Mouse (Mus musculus) thymus, adult 2 months (tissue): Measurements from ENCODE around the gene Adgrg3. TPM values are rescaled to one million over a fixed set of nuclear protein-coding genes. Genes with fewer than 3 reads are reported as not detected.

ENCODE experiments used
- DNase-seq: peaks from one replicate; pipeline ENCODE4 v3.0.0; 2021
- H3K27ac ChIP-seq: fragments of 200-500 bp; 2 replicates; pipeline ENCODE4 v1.5.1; 2012; ENCODE audit warnings: low read length, control low read depth; ENCODE audit not compliant: control insufficient read depth, insufficient read depth
- H3K27me3 ChIP-seq: fragments of 200-500 bp; 2 replicates; pipeline ENCODE4 v1.6.1; 2012; ENCODE audit warnings: mild to moderate bottlenecking, low read length, moderate library complexity, mixed read lengths; ENCODE audit not compliant: control insufficient read depth, insufficient read depth
- H3K36me3 ChIP-seq: fragments of 200-500 bp; 2 replicates; pipeline ENCODE4 v1.6.1; 2012; ENCODE audit warnings: mild to moderate bottlenecking, low read length, moderate library complexity; ENCODE audit not compliant: control insufficient read depth, insufficient read depth
- H3K4me1 ChIP-seq: fragments of 200-500 bp; replicated peaks from 2 replicates; pipeline ENCODE4 v1.6.1; 2012; ENCODE audit warnings: low read length; ENCODE audit not compliant: control insufficient read depth, insufficient read depth
- H3K4me3 ChIP-seq: fragments of 200-500 bp; 2 replicates; pipeline ENCODE4 v1.5.1; 2012; ENCODE audit warnings: mild to moderate bottlenecking, low read length, control low read depth, moderate library complexity; ENCODE audit not compliant: control insufficient read depth, insufficient read depth
- CTCF ChIP-seq: fragments of 200-500 bp; IDR thresholded peaks from 2 replicates; pipeline ENCODE4 v1.5.1; 2012; ENCODE audit warnings: mild to moderate bottlenecking, control low read depth, low read length, moderate library complexity, borderline replicate concordance; ENCODE audit not compliant: control insufficient read depth, poor library complexity, insufficient read depth; ENCODE audit errors: extremely low read depth
- POLR2A ChIP-seq: fragments of 200-500 bp; IDR thresholded peaks from 2 replicates; pipeline ENCODE4 v1.6.1; 2012; ENCODE audit warnings: mild to moderate bottlenecking, low read length, control low read depth, moderate library complexity; ENCODE audit not compliant: control insufficient read depth, poor library complexity, insufficient read depth; ENCODE audit errors: extremely low read depth
- WGBS: fragments of 180-500 bp; shearing (Covaris S2); methylation state at CpG from one replicate; pipeline ENCODE4 v1.1.7; 2018; 5-methylcytosine and 5-hydroxymethylcytosine counted together
- polyA plus RNA-seq: library from polyadenylated mRNA; depleted of rRNA; stranded (reverse); fragments of >200 nt; gene quantifications from 2 replicates; pipeline ENCODE4 v1.2.3, GENCODE M21; 2012

Adgrg3 gene
- polyA plus RNA-seq, 1 experiment, result 27.0 TPM

DNA sequence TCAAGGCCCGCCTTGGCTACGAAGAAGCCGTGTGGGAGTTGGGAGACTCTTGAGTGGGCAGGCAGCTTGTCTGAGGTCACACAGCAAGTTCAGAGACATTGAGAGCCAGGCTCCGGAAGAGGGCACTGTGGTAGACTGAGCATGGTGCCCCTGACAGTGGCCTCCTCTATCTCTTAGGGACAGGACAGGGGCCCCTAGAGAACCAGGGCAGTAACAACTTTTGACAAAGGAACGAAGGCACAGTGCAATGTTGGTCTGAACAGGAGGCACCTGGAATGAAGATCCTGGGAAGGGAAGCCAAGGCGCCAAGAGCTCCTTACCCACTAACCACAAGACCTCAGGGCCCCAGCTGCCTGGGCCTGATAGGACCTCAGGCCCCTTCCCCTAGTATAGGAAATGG is 32.5 kb upstream of the Adgrg3 start:
- peak overlapping the region; percentile 4; the same call in 1 of the 2 replicates for H3K4me3 ChIP-seq
- no peak for TF ChIP-seq POLR2A
- TF ChIP-seq CTCF, result no peak
- peak; percentile 50 for DNase-seq
- H3K4me1 ChIP-seq, result peaks cover 88% of the 10 kb centered on the region
- WGBS, result 14% methylated on average over 6 of the region's 6 CpGs
- no peaks in the 10 kb centered on the region for H3K36me3 ChIP-seq
- no peaks in the 10 kb centered on the region for H3K27me3 ChIP-seq
- no peak overlapping the region for H3K27ac ChIP-seq

DNA sequence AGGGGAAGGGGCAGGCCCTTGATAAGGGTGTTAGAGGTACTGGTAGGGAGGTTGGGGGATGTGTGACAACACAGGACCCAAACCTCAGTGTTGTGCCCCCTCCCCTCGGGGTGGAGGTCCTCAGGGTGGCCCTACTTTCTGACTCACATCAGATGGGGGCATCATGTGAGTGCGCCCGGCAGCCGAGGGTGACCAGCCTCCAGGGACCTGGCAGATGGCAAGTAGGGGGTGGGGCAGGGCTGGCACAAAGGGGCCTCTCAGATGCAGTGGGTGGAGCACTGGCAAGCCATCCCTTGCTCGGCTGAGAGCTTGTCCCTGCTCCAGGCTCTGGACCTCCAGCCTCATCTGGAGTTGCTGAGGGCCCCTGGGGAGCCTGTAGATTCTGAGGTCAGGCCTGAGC is 30.8 kb upstream of the Adgrg3 start:
- no peak overlapping the region for H3K4me3 ChIP-seq
- peaks cover 88% of the 10 kb centered on the region for H3K4me1 ChIP-seq
- no peaks in the 10 kb centered on the region for H3K36me3 ChIP-seq
- H3K27me3 ChIP-seq, result no peaks in the 10 kb centered on the region
- DNase-seq, result no peak
- no peak for TF ChIP-seq POLR2A
- TF ChIP-seq CTCF, result no peak
- no peak overlapping the region for H3K27ac ChIP-seq
- 14% methylated on average over 5 of the region's 5 CpGs for WGBS

DNA sequence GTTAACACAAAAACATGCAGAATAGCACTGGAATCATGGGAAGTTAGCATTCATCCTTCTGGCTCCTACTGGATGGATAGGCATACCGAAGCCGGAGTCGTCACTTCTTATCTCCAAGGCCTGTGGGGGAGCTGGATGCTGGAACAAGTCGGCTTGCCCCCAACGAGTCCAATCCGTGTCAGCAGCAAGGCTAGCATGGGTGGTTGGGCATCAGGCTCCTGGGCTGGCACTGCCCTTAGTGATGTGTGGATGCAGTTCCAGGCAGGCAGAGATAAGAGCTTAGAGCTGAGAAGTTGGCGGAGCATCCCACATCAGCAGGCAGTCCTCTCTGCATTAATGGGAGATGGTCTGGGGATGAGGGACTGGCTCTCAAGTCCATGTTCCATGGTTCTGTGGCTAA is 29.9 kb upstream of the Adgrg3 start:
- H3K4me1 ChIP-seq, result peaks cover 90% of the 10 kb centered on the region
- no peaks in the 10 kb centered on the region for H3K27me3 ChIP-seq
- DNase-seq, result no peak
- no peak overlapping the region for H3K27ac ChIP-seq
- no peak overlapping the region for H3K4me3 ChIP-seq
- no peaks in the 10 kb centered on the region for H3K36me3 ChIP-seq
- TF ChIP-seq CTCF (no peak), POLR2A (no peak)
- WGBS, result 55% methylated on average over 7 of the region's 7 CpGs

DNA sequence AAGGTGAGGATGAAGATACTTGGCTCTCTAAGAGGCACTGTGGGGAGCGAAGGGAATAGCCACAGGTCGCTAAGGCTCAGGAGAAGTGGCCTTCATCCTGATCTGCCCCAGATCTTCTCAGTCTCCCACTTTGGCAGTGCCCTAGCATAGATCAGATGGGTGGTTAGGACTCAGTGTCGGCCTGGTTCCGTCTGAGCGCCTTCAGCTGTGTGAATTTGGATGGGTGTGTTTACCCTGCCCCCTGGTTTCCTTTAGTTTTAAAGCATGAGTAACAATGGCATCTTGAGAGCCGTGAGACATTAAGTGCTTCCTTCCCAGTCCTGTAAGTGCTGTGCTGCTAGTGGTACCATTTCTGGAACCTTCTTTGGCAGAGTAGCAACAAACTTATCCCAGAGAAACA is 28.9 kb upstream of the Adgrg3 start:
- no peak for TF ChIP-seq POLR2A
- no peak for TF ChIP-seq CTCF
- DNase-seq, result no peak
- Histone ChIP-seq H3K27me3 (no peaks in the 10 kb centered on the region), H3K27ac (no peak overlapping the region), H3K4me1 (peaks cover 91% of the 10 kb centered on the region), H3K4me3 (no peak overlapping the region), H3K36me3 (no peaks in the 10 kb centered on the region)
- 29% methylated on average over 6 of the region's 6 CpGs for WGBS

DNA sequence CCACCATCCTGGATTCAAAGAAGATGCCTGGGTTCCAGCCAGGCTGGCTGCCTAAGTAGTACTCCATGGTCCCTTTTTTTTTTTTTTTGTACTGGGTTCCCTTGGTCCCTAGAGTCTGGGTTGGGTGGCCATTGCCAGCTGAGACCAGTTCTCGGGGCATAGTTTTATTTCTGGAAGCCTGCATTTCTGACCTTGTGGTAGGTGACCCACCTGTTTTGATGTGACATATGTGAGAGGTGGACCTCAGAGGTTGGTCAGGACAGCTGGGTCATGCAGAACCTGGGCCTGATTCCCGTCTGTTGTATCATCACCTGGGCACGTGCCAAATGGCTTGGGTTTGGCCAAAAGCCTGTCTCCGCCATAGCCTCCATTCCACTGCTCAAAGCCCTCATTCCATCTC is 27.8 kb upstream of the Adgrg3 start:
- WGBS, result 92% methylated on average over 4 of the region's 4 CpGs
- DNase-seq, result no peak
- Histone ChIP-seq H3K27ac (no peak overlapping the region), H3K4me3 (no peak overlapping the region), H3K4me1 (peaks cover 91% of the 10 kb centered on the region), H3K36me3 (no peaks in the 10 kb centered on the region), H3K27me3 (no peaks in the 10 kb centered on the region)
- no peak for TF ChIP-seq POLR2A
- TF ChIP-seq CTCF, result no peak

DNA sequence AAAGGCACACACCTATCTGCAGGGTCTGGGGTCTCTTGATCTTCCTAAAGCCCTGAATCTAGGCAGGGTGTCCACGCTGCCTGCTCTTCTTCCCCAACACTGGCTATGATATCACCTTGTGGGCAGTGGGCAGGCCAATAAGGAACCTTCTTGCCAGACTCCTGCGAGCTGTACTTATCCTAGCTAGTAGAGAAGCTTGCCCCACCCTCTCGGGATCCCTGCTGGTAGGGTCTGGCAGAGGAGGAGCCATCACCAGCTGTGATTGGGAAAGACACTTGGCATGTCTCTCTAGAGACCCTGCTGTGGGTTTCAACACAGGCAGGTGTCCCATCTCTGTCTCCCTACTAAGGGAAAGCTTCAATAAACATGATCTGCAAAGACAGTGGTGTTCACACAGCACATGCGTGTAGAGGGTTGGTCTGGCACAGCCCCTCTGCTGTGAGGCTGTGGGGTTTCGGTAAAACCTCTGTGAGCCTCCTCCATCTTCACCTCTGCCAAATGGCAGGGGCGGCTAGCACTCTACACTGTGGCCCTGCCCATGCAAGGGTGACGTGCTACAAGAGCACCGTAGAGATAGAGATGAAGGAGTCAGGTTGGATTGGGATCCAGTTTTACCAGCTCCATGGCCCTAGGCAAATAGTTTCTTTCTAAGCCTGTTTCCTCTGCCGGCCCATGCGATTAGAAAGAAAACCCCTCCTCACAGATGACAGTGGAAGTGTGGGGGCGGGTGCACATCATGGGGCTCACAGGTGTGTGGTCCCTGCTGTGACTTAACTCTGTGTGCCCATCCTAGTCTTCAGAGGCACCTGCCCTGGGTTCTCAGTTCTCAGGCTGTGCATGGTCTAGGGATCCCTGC is 26.7 kb upstream of the Adgrg3 start:
- Histone ChIP-seq H3K4me1 (peaks cover 86% of the 10 kb centered on the region), H3K36me3 (no peaks in the 10 kb centered on the region), H3K4me3 (no peak overlapping the region), H3K27ac (peak overlapping the region; percentile 13; the same call in 1 of the 2 replicates), H3K27me3 (no peaks in the 10 kb centered on the region)
- WGBS, result 35% methylated on average over 11 of the region's 11 CpGs
- TF ChIP-seq CTCF (no peak), POLR2A (no peak)
- peak; percentile 65 for DNase-seq

DNA sequence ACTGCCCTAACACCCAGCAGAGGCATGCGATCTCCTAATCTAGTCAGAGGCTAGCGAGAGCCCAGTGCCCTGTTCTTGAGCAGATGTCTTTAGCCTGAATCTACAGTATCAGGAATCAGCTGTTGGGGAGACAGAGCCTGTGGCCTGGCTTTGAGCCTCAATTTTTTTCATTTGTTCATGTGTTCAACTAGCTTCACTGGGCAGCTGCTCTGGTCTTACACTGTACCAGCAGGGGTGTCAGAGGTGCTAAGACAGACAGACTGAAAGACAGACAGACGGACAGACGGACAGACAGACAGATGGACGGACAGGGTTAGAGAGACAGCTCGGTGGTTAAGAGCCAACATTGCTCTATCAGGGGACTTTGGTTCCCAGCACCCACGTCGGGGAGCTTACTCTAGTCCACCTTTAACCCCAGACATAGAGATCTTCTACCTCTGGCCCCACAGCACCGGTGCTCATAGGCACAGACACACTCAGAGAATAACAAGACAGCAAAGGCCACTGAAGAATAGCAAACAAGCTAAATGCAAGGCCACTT is 26.0 kb upstream of the Adgrg3 start:
- Histone ChIP-seq H3K27me3 (no peaks in the 10 kb centered on the region), H3K36me3 (no peaks in the 10 kb centered on the region), H3K4me3 (no peak overlapping the region), H3K4me1 (peaks cover 79% of the 10 kb centered on the region), H3K27ac (no peak overlapping the region; the same call in 1 of the 2 replicates)
- WGBS, result 63% methylated on average over 9 of the region's 9 CpGs
- DNase-seq, result no peak
- no peak for TF ChIP-seq POLR2A
- no peak for TF ChIP-seq CTCF
